9 mouse cellular contexts compared by ENCODE assay signal in the genomic region with DNA sequence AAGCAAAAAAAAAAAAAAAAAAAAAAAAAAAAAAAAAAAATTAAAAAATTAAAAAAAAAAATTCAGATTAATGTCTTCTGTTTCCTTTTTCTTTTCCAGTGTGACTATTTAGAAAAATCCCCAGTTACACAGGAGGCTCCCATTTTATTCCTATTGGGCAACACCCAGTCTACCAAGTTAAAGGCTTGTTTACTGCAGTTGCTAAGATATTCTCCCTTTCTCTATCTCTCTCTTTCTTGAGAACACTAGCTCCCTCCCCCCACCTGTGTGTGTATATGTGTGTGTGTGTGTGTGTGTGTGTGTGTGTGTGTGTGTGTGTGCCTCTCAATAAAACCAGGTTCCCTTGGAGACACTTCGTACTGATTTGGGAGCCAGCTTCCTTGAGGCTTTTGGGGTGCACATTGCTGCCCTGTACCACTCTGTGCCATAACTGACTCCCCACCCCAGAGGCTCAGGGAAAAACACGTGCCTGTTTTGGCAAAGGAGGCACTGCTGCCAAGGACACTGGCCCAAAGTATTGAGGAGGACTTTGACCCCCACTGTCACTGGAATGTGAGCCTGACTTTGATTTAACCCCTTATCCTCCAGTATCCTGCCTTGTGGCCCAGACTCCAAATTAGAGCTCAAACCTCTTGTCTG. TPM values are rescaled to one million over a fixed set of nuclear protein-coding genes. Genes with fewer than 3 reads are reported as not detected.
DNase-seq lines count a peak whose midpoint lies in the region; ATAC-seq and TF ChIP-seq lines count a peak whose summit lies in the region.
"Had no signal": no experiment of that assay in that cellular context is flagged by ENCODE, and none has a peak within 500 bp of the region (broad histone marks: within the 10 kb centered on the region; RNA-seq: fewer than 3 reads in every experiment).

No protein-coding gene starts in this region.

- H3K4me1 ChIP-seq in lung, embryonic 16.5 days (replicated peaks; ENCODE audit: control insufficient read depth, insufficient read depth, low read length), result peaks cover 5% of the 10 kb centered on the region; the same call in 1 of the 2 replicates
- no peaks in the 10 kb centered on the region for H3K4me1 ChIP-seq in embryonic facial prominence, embryonic 11.5 days (ENCODE audit: control insufficient read depth, insufficient read depth, low read length)
- no peaks in the 10 kb centered on the region for H3K4me1 ChIP-seq in kidney, postnatal 0 days (replicated peaks; ENCODE audit: insufficient read depth, low read length)
- peaks cover 22% of the 10 kb centered on the region for H3K4me1 ChIP-seq in small intestine, adult 2 months (ENCODE audit: control insufficient read depth, insufficient read depth, insufficient read length, low read length)

- ATAC-seq in lung, embryonic 16.5 days (ENCODE audit: low read depth), result peak; percentile 59
- peak; percentile 29; the same call in 1 of the 2 replicates for ATAC-seq in embryonic facial prominence, embryonic 11.5 days (replicated peaks; ENCODE audit: insufficient number of reproducible peaks, low FRiP score, low TSS enrichment, low read depth)
- ATAC-seq in kidney, postnatal 0 days (replicated peaks; ENCODE audit: low FRiP score, low read depth), result peak; percentile 80

- WGBS in lung, embryonic 16.5 days, result 10% methylated on average over 2 of the region's 2 CpGs
- WGBS in embryonic facial prominence, embryonic 11.5 days, result 6% methylated on average over 2 of the region's 2 CpGs
- WGBS in kidney, postnatal 0 days, result 26% methylated on average over 2 of the region's 2 CpGs
- WGBS in small intestine, adult 2 months, result 12% methylated on average over 2 of the region's 2 CpGs

- no peak for DNase-seq in lung, postnatal 10 days
- DNase-seq in embryonic facial prominence, embryonic 11.5 days (ENCODE audit: low spot score), result no peak
- peak; percentile 58 for DNase-seq in kidney, postnatal 0 days (ENCODE audit: low spot score)
- no peak for DNase-seq in right cerebral cortex, postnatal 25 days
- DNase-seq in layer of hippocampus, adult 11-12 months (ENCODE audit: low spot score), result no peak
- no peak for DNase-seq in left cerebral cortex, adult 9 months (ENCODE audit: low spot score in 2 of 2)

- no peak overlapping the region for H3K27ac ChIP-seq in lung, embryonic 16.5 days (ENCODE audit: low read length)
- H3K27ac ChIP-seq in embryonic facial prominence, embryonic 11.5 days (replicated peaks; ENCODE audit: low read depth, low read length), result no peak overlapping the region
- peak overlapping the region; percentile 47 for H3K27ac ChIP-seq in kidney, postnatal 0 days
- H3K27ac ChIP-seq in small intestine, adult 2 months (ENCODE audit: insufficient read depth, low read depth, low read length), result peak overlapping the region; percentile 33; the same call in 1 of the 2 replicates

- TF ChIP-seq POLR2A in small intestine, adult 2 months (IDR thresholded peaks at IDR 0.05; ENCODE audit: low read depth, low read length), result no peak

- no peaks in the 10 kb centered on the region for H3K9me3 ChIP-seq in lung, embryonic 16.5 days (ENCODE audit: control insufficient read depth, low read length)
- H3K9me3 ChIP-seq in embryonic facial prominence, embryonic 11.5 days (replicated peaks; ENCODE audit: control insufficient read depth, low read length), result no peaks in the 10 kb centered on the region
- no peaks in the 10 kb centered on the region for H3K9me3 ChIP-seq in kidney, postnatal 0 days (replicated peaks; ENCODE audit: low read length)

- H3K9ac ChIP-seq in lung, embryonic 16.5 days (ENCODE audit: low read length), result no peak overlapping the region
- no peak overlapping the region for H3K9ac ChIP-seq in embryonic facial prominence, embryonic 11.5 days (replicated peaks; ENCODE audit: low read length)
- H3K9ac ChIP-seq in kidney, postnatal 0 days (ENCODE audit: low read depth, low read length), result no peak overlapping the region

- H3K4me3 ChIP-seq in lung, embryonic 16.5 days (ENCODE audit: low read length), result no peak overlapping the region
- H3K4me3 ChIP-seq in embryonic facial prominence, embryonic 11.5 days (ENCODE audit: low read depth, low read length), result no peak overlapping the region
- H3K4me3 ChIP-seq in kidney, postnatal 0 days (replicated peaks; ENCODE audit: low read depth, low read length), result no peak overlapping the region
- no peak overlapping the region for H3K4me3 ChIP-seq in small intestine, adult 2 months (ENCODE audit: low read depth, low read length)
- H3K4me3 ChIP-seq: myocyte had no signal

- H3K4me2 ChIP-seq in lung, embryonic 16.5 days (ENCODE audit: low read depth, low read length), result no peak overlapping the region
- no peak overlapping the region for H3K4me2 ChIP-seq in embryonic facial prominence, embryonic 11.5 days (ENCODE audit: low read depth, low read length)
- no peak overlapping the region for H3K4me2 ChIP-seq in kidney, postnatal 0 days (ENCODE audit: low read length)

- TF ChIP-seq CTCF in kidney, postnatal 0 days (IDR thresholded peaks at IDR 0.05; ENCODE audit: low read depth), result no peak
- no peak for TF ChIP-seq CTCF in small intestine, adult 2 months (IDR thresholded peaks at IDR 0.05; ENCODE audit: extremely low read depth, insufficient read length, insufficient replicate concordance, low read depth, low read length)

- no peaks in the 10 kb centered on the region for H3K27me3 ChIP-seq in lung, embryonic 16.5 days (ENCODE audit: control insufficient read depth, insufficient read depth, low read depth, low read length)
- no peaks in the 10 kb centered on the region for H3K27me3 ChIP-seq in embryonic facial prominence, embryonic 11.5 days (ENCODE audit: control insufficient read depth, insufficient read depth, low read length)
- H3K27me3 ChIP-seq in kidney, postnatal 0 days (ENCODE audit: insufficient read depth, low read length), result no peaks in the 10 kb centered on the region
- H3K27me3 ChIP-seq in small intestine, adult 2 months (ENCODE audit: control insufficient read depth, insufficient read depth, low read length), result no peaks in the 10 kb centered on the region

- H3K36me3 ChIP-seq in lung, embryonic 16.5 days (ENCODE audit: control insufficient read depth, insufficient read depth, low read length), result no peaks in the 10 kb centered on the region
- H3K36me3 ChIP-seq in embryonic facial prominence, embryonic 11.5 days (replicated peaks; ENCODE audit: control insufficient read depth, insufficient read depth, low read depth, low read length), result no peaks in the 10 kb centered on the region
- no peaks in the 10 kb centered on the region for H3K36me3 ChIP-seq in kidney, postnatal 0 days (ENCODE audit: insufficient read depth, low read length)
- H3K36me3 ChIP-seq in small intestine, adult 2 months (ENCODE audit: control insufficient read depth, insufficient read depth, low read length), result no peaks in the 10 kb centered on the region

RNA-seq across cellular contexts. Expression of gene Anapc15-ps, which starts 50.3 kb away (rescaled TPM):
- 0.64 TPM in 1 of 2 replicates, not detected in the other for polyA plus RNA-seq in lung, embryonic 16.5 days (2015; fragmentation: Nextera tagmentation; extraction: Ambion mirVana)
- not detected in 2 replicates for polyA plus RNA-seq in embryonic facial prominence, embryonic 11.5 days (2014; fragmentation: Nextera tagmentation; extraction: Ambion mirVana)
- not detected in 2 replicates for polyA plus RNA-seq in kidney, postnatal 0 days (2015; fragmentation: Nextera tagmentation; extraction: Ambion mirVana)
- polyA plus RNA-seq in small intestine, adult 2 months (2012; rRNA removed), result not detected in 2 replicates

RNA-seq across cellular contexts. Expression of gene Nudt4, which starts 59.1 kb away (rescaled TPM):
- 55.1 and 59.3 TPM in 2 replicates for polyA plus RNA-seq in lung, embryonic 16.5 days (2015; fragmentation: Nextera tagmentation; extraction: Ambion mirVana)
- 132 and 142 TPM in 2 replicates for polyA plus RNA-seq in embryonic facial prominence, embryonic 11.5 days (2014; fragmentation: Nextera tagmentation; extraction: Ambion mirVana)
- 215 and 232 TPM in 2 replicates for polyA plus RNA-seq in kidney, postnatal 0 days (2015; fragmentation: Nextera tagmentation; extraction: Ambion mirVana)
- 9.2 and 89.4 TPM in 2 replicates for polyA plus RNA-seq in small intestine, adult 2 months (2012; rRNA removed)

Comparison
In these comparisons a context has a peak if more than half of its experiments do, and no peak if none do; other contexts are left out.
1. ATAC-seq: peak in every context shown above with its lines; median percentile 80 in kidney, postnatal 0 days; 59 in lung, embryonic 16.5 days; 29 in embryonic facial prominence, embryonic 11.5 days.
2. H3K27ac ChIP-seq: peak in kidney, postnatal 0 days (single experiment) and small intestine, adult 2 months (single experiment); none in lung, embryonic 16.5 days (single experiment) and embryonic facial prominence, embryonic 11.5 days (single experiment).